Mouse (Mus musculus) kidney, postnatal 36 days (tissue): ENCODE results near the gene Tmem160.

Experiments
- DNase-seq, 2 experiments: peaks; one replicate each; pipeline ENCODE4 v3.0.0; 2021 to 2022; ENCODE audit warnings: mixed read lengths in 2 of 2

Tmem160 gene

GRCm38 (mm10) chr7:16451656-16452055 is 923 bp upstream of the Tmem160 start:
- DNase-seq = no peak

- DNase-seq = peak; percentile 45 to 47
Observed at GRCm38 (mm10) chr7:16453118-16453711, 636 bp downstream of the Tmem160 start.

- DNase-seq = no peak
Observed at GRCm38 (mm10) chr7:16455016-16455415, 2.4 kb downstream of the Tmem160 start.

DNA sequence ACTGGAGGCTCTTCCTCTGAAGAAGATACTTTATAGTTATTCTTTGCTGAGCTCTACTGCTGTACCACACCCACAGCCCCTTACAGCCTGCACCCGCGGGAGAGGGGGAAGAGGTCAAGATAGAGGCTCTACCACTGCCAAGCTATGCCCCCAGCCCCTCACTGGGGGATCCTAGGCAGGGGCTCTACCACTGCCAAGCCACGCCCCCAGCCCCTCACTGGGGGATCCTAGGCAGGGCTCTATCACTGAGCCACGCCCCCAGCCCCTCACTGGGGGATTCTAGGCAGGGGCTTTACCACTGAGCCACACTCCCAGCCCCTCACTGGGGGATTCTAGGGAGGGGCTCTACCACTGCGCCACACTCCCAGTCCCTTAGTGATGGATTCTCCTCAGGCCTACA is 3.7 kb downstream of the Tmem160 start:
- no peak for DNase-seq

DNA sequence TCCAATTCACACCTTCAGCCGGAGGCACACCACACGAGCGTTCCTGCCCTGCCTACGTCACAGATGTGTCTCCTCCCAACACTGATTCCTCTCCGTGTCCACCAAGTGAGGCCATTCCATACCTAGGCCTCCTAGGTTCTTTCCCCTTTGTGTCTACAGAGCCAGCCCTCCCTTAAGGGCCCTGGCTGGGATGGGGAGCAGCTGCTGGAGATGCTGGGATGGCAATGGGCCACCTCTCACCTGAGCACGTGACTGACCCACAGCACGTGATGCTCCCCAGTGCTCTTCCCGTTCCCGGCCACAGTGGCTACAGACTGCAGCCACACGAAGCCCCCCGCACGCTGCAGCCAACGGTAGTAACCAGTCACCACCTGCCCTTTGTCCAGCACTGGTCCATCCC is 8.0 kb downstream of the Tmem160 start:
- DNase-seq = no peak

- DNase-seq = no peak
Observed at GRCm38 (mm10) chr7:16461151-16461550, 8.6 kb downstream of the Tmem160 start.

DNA sequence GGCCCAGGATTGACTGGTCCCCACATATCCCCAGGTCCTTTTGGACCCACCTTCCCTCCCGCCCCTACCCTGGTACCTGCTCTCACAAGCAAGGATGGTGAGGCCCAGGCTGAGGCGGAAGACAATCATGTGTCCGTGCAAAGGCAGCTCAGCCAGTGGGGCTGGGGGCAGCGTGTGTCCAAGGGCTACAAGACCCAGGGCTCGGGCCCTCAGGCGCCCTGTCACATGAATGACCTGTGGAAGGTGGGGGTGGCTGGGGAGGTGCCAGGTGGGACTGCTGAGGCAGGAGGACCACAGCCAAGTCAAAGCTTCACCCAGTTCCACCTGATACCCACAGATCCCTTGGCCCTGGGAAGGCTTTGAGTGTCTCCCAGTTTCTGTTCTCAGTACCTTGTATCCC is 9.1 kb downstream of the Tmem160 start:
- no peak for DNase-seq

DNA sequence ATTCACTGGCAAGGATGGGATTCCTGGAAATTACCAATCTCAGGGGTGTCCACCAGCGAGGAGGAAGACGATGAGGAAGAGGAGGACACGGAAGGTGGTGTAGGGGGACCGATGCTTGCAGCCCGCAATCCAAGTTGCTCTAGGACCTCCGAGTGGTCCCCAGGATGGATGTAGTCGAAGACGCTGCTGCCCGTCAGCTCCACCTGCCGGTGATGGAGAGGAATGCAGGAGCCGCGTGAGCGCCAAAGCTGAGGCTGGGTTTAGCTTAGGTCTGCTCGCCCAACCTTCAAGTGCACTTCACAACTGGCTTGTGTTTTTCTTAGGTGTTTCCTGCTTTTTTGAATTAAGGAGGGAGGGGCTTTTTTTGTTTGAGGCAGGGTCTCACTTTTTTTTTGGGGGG is 10.6 kb downstream of the Tmem160 start:
- peak; percentile 74 to 91 for DNase-seq

DNA sequence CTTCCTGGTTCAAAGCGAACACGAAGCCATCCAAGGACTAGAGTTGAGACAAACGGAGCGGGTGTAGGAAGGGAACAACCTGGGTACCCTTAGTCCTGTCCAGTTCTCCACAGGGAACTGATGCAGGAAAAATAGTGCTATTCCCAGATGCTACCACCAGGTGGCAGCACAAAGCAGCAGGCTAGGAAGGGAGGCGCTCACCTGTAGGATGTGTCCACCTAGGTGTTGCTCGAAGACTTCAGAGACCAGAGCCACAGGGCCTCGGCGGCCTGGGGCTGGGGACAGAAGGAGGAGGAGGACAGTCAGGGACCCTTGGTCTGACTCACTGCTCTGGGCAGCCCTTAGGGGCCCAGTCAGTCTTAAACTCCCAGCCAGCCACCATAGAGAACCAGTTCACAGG is 12.6 kb downstream of the Tmem160 start:
- DNase-seq = peak; percentile 69 to 90

DNA sequence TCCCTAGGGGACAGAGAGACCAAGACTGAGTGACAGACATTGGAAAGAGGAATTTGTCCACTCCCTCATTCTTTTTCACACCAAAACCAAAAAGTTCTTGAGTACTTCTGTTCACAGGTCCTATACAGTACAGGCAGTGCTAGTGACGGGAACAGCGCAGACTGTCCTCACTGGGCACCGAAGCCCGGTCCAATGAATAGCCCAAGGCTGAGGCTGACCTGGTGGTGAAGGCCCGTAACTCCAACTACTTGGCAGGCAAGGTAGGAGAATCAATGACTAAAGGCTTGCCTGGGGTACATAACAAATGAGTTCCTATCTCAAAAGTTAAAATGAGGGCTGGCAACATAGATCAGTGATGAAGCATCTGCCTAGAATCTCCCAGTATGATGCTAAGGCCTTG is 13.0 kb downstream of the Tmem160 start:
- DNase-seq = no peak

DNA sequence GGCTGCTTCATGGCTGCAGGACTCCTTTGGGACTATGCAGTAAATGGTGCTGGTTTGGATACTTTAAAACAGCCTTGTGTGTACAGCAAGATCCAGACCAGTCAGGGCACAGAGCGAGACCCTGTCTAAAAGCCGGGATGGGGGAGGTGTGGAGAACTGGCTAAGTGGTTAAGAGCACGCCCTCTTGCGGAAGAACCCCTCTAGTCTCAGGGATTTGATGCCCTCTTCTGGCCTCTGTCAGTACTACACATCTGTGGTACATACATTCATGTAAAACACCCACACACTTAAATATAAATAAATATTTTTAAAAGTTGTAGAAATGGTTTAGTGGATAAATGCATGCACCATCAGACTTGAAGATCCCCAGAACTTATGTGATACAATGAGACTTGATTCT is 14.0 kb downstream of the Tmem160 start:
- DNase-seq = peak; percentile 10 to 52

DNA sequence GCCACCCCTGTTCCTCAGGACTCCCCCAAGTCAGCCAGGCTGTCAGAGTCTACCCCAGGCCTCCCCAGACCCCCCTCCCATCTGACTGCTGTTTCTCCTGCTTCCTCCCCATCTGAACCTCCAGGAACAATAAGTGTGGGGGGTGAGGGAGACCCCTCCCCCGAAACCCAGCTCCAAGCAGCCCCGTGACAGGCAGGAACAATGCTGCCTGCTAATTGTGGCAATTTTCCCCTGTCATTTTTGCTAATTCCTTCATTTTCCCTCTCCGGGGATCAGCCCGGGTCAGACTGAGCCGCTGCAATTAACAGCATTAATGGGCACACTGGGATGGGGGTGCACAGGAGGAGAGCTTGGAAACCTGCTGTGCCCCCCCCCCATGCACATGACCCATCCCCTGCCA is 15.5 kb downstream of the Tmem160 start:
- no peak for DNase-seq

- DNase-seq = peak in 1 of 2 experiments; percentile 54
Observed at GRCm38 (mm10) chr7:16471549-16471948, 19.0 kb downstream of the Tmem160 start.

GRCm38 (mm10) chr7:16472116-16472709 is 19.6 kb downstream of the Tmem160 start:
- no peak for DNase-seq

DNA sequence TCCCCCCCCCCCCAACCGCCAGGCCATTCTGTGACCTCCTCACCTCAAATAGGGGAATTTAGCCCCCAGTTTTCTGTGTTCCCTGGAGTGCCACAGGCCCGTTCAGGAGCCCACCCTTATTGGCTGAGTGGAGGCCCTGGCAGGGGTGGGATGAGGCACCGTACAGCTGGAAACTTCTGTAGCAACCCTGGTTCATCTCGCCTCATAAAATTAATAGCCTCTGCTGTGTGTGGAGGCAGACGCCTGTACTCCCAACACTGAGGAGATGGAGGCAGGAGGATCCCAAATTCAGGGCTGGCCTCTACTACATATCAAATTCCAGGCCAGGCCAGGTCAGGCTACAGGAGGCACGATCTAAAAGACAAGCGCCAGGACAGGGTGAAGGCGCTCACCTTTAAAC is 21.3 kb downstream of the Tmem160 start:
- DNase-seq = no peak

DNA sequence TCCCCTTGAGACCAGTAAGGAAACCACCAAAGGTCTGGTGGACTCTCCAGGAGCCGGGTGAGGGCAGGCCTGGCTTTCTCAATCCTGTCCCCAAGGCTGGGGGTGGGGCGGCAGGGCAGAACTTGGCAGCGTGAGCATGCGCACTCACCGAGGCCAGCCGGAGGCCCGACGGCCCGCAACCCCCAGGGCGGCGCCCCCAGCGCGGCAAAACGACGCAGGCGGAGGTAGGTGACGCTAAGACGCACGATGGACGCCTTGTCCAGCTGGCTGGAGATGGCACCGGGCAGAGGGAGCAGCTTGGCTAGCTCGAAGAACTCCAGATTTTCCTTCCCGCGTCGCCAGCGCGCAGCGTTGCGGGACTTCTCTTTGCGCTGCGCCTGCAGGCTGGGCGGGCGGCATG is 21.9 kb downstream of the Tmem160 start:
- DNase-seq = peak in 1 of 2 experiments; percentile 39

- DNase-seq = no peak
Observed at GRCm38 (mm10) chr7:16475321-16475720, 22.7 kb downstream of the Tmem160 start.

- no peak for DNase-seq
Observed at GRCm38 (mm10) chr7:16475764-16476599, 23.4 kb downstream of the Tmem160 start.

DNA sequence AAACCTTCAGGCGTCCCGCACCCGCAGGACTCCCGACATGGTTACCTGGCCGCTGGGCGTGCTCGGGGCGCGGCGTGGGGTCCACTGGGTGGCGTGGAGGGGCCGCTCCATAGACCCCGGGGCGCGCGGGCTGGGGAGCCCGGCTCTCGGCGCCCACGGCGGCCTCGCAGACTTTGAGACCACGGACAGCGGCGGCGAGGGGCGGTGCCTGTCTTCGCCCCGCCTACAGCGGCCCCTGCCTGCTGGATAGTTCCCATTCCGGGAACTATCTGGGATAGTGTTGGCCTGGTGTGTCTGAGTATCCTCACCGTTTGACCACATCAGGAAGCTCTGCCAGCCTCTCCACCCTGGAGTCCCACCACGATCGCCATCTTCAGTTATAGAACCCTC is 24.0 kb downstream of the Tmem160 start:
- peak in 1 of 2 experiments; percentile 55 for DNase-seq

- no peak for DNase-seq
Observed at GRCm38 (mm10) chr7:16477628-16478027, 25.0 kb downstream of the Tmem160 start, which contains the start of gene Npas1. Gene Npas1, minus strand, starts transcription at chr7:16477728.

GRCm38 (mm10) chr7:16488816-16489215 is 36.2 kb downstream of the Tmem160 start:
- DNase-seq = no peak

DNA sequence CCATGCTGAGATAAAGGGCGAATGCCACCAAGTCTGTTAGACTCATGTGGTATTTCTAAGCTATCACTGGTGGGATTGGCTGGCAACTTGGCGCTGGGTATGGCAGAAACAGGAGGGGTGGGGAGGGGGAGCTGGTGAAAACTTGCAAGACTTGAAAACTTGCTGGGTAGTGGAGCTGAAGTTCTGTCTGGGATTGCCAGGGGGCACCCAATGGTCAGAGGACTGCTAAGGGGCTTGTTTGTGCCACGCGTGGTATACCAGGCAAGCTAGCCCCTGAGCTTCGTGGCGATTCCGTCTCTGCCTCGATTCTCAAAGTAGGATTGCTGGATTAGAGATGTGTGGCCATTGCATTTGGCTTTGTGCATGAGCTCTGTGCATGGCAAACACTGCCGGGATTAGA is 37.4 kb downstream of the Tmem160 start:
- peak; percentile 18 to 75 for DNase-seq

DNA sequence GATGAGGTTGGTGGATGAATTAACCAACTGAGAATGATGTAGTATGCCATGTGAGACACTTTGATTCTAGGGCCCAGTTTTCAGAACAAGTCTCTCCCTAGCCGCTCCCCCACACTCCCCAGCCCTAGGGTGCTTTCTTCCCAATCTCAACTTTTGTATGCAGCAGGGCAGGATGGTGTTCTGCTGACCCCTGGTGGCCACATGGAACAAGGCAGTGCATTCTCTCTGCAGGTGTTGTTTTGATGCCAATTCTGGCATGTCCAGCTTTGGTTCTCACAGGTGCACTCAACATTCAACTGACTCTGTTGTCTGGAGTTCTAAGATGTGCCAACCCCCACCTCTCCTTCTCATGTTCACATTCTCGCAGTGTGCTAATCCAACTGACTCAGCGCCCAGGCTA is 39.2 kb downstream of the Tmem160 start:
- DNase-seq = peak; percentile 60 to 87

- DNase-seq = no peak
Observed at GRCm38 (mm10) chr7:16492211-16492610, 39.6 kb downstream of the Tmem160 start.
